Mouse (Mus musculus): ENCODE data around the gene Rnf151.

The Rnf151 gene

DNA sequence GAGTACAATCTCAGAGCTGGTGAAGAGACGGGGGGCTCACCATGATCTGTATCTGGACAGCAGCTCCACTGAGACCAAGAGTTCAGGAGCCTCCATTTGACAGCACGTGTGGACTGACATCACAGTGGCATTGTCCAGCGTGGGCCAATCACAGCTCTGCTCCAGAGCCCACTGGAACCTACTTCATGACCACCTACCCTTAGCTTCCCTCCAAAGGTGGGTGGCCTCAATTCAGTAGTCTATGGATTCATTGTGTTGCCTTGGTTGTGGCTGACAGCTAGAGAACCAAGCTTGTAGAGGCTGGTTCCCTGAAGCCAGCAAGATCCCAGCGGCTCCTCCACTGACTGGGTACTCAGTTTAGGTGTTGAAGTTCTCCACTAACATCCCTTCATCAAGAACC, at the start of gene Rnf151, which contains the start of gene Rps2:
Gene Rnf151 (minus strand): TSS at position 121 of the 400 bp plus-strand sequence.
Gene Rps2 (plus strand): TSS at position 174 of the 400 bp plus-strand sequence.
- no peak for DNase-seq

DNA sequence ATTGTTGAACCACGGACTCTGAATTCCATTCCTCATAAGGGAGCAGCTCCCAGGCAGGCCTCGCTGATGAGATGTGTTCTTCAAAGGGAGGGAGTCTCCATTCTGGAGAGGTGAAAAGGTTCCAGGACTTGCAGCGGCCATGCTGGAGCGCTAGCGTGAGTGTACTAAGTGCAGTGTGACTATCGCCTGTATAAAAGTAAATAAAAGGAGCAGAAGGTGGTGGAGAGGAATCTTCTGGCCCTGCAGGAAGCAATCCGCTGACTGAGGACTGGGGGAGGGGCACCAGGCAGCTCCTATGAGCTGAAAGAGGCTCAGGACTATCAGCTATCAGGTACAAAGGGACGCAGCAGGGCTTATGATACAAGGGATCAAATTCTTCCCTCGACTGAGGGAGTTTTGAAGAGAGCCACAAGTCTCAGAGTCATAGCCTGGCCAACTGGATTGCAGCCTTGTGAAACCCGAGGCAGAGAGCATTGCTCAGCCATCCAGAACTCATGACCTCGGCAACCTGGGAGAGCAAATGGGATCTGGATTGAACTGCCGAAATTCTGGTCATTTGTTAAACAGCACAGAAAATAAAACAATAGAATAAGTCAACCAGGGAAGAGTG, 48.5 kb upstream of the Rnf151 start:
- DNase-seq, result no peak

DNA sequence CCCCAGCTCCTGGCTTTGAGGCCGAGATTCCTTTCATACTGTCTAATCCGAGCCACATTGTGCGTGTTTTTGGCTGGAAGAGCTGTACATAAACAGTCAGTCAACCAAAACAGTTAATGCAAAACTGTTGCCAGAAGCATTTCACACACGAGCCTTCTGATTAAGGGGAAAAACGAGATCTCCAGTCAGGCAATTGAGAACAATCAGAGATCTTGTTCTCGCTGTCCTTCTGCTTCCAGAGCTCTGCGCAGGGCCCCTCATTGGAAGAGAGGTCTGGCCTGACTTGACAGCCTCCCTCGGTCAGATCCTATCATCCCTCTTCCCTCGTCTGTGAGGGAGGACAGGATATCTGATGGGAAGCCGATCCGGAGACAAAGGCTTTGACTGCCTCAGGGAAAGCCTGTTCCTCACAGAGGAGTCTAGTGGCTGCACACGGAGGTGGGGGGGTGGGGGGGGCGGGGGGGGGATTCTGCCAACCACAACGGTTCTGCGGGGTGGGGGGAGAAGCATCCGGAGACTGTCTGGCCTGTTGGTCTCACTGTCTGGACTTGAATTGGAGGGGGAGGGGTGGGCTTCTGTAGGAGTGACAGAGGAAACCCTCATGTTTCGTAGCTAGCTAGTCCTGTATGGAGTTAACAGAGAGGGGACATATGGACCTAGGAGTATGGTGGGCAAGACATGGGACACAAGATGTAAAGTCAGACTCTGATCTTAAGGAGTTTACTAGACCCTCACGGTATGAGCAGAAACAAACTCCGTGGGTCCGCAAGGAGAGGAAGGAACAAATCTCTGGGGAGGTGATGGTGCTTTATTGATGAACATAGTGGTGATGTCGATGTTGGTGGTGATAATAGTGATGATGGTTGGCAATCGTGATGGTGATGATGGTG, 47.4 kb upstream of the Rnf151 start:
- no peak for DNase-seq

DNA sequence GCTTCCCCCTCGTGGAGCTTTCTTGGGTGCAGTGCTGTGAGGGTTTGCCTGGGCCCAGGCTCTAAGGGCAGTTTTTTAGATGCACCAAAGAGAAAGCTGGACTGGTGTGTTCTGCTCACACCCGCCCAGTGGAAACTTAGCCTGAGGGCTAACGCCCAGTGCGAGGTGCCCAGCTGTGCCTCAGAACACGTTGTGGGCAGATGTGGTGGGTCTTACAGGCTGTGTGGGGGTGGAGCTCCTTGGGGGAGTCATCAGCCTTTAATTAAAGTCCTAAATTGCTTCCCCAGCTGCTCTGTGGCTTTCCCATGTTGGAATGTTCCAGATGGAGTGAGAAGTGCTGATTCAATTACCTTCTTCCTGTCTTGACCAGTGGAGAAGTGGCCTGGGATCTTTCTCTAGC, 43.3 kb upstream of the Rnf151 start:
- DNase-seq, result no peak

DNA sequence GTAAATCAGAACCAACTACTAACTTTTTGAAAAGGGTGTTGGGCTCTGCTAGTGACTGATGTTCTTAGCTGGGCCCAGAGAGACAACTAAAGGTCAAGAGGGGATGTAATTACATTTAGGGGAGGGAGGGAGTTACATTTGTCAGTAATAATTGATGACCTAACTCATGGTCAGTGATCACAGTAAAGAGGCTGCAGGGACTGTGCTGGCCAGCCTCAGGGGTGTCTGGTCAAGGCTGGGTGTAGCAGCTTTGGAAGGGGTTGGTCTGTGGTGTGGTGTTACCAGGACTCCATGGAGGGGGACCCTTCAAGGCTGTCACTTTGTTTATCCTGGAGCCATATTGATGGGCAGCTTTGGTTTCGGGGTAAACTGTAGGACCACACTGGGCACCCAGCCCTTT, 39.5 kb upstream of the Rnf151 start:
- DNase-seq, result no peak

DNA sequence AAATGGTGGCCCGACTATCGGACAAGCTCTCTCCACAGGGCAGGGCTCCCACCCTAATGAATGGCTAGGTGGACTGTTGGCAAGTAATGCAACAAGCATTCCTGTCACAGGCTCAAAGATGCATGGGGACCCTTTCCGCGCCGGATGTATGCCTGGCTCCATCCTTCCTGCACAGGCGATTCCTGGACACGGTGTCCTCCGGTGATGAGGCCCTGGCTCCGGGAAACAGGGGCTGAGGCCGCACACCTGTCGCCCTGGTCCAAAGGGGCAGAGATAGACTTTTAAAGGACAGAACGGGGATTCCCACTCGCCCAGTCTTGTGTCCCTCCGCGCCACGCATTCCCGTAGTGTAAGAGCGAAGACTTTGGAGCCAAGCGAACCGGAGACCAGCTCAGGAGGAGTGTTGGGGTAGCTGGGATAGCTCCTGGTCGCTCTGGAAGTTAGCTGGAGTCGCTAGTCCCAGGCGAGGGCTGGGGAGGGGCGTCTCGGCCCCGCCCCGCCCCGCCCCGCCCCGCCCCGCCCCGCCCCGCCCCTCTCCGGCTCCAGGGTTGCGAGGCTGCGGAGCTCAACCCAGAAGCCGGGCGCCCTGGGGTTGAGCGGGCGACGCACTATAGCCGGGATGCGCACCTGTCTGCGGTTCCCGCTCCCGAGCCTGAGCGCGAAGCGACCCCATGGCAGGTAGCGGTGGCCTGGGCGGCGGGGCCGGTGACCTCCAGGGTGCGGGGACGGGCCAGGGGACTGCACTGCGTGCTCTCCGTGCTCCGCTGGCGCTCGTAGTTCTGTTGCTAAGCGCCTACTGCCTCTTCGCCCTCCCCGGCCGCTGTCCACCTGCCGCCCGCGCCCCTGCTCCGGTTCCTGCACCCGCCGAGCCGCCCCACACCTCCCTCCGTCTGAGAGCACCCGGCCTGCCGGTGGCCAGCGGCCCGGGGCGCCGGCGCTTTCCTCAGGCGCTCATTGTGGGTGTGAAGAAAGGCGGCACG, 34.8 kb upstream of the Rnf151 start, which contains the start of gene Hs3st6:
Gene Hs3st6 (plus strand): TSS at position 574 of the 980 bp plus-strand sequence.
- DNase-seq, result no peak

DNA sequence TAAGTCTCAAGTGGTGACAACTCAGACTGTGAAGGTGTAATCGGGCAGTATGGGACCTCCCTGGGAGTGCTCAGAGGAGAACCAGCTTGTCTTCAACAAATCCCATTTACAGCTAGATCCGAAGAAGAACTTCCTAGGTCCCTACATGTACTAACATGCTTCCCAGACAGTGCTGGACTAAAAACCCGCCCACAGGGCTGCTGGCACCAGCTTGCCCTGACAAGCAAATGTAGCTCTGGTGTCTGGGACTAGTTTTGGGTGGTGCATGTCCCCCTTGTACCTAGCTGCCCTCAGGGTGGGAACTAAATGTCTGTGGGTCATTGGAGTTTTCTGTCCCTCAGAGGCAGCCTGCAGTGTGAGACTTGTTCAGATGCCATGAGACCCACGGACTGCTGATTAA, 33.7 kb upstream of the Rnf151 start:
- no peak for DNase-seq

DNA sequence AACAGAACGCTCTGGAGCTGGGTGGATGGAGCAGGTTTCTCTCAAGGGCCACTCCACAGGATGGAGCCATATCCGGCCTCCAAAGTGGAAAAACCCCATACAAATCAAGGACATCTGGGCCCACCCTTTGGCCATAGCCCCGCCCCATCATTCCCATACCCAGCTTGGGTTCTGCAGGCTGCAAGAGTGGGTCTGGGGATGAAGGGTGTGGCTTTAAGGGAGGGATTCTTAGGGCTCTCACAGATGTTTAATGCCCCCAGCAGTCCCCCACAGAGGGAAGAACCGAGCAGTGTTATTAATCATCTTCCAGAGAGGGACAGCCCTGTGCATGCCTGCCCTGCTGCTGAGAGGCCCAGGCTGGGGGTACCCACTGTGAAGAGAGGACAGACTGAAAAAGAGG, 29.1 kb upstream of the Rnf151 start:
- DNase-seq, result no peak

DNA sequence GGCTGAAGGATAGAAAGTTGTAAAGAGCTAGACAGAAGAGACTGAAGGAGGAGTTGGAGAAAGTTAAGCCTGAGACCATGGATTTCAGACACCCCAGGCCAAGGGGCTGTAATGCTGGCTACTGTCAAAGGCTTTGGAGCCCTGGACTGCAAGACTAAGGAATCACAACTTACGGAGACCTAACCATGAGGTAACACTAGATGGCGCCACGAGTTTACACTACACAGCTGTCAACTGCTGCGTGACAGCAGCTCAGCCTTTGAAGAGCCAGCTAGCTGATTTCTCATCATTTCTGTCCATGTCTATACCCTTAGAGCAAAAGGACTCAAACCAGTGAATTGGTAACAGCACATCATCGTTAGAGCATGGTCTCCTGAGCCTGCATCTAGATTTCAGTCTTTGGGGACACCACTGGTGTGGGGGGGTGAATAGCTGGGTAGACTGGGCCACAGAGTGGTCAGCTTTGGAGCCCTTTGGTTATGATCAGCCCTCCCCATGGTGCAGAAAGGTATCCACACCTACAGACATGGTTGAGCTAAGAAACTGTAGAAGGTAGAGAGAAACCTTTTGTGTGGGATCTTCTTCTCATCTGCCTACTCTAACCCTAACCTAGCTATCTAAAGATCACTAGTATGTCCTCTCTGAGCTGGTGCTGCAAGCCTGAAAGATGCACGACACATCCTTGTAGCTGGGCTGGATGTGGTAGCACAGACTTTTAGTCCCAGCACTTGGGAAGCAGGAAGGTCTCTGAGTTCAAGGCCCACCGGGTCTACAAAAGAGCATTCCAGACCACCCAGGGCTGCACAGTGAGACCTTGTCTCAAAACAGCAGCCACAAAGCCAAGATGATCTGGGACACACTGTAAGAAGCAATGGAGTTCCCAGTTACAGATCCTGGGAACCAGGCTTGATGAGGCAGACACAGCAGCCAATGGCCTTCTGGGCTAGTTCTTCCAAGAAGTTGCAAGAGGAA, 27.9 kb upstream of the Rnf151 start:
- peak; percentile 81 to 88 for DNase-seq

DNA sequence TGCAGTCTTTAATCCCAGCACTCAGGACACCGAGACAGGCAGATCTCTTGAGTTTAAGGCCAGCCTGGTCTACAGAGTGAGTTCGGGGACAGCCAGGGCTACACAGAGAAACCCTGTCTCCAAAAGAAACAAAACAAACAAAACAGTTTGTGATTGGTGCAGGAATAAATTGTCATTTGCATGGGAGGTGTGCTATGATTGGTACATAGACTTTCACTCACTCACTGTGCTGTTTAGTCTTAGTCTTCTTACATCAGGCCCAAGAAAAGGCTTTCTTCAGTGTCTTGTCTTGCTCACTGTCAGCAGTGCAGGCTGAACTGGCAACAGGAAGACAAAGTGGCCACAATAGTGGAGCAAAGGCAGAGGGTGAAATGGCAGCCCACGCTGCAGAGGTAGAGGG, 26.5 kb upstream of the Rnf151 start:
- no peak for DNase-seq

DNA sequence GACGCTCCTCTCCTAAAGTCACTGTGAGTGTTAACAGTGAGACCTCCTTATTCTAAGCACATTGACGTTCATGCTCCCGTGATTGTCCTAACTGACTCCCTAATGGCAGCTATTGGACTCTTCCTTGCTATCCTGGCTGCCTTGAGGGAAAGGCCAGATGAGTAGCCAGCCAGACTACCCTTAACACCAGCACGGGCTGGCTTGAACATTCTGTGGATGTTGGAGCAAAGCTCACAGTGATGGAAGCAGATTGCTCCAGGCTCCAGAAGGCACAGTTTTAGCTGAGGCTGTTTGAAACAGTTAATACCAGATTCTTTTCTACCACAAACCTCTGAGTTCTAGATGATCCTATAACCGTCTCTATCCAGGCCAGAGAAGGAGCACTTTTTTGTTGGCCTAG, 26.0 kb upstream of the Rnf151 start:
- no peak for DNase-seq

DNA sequence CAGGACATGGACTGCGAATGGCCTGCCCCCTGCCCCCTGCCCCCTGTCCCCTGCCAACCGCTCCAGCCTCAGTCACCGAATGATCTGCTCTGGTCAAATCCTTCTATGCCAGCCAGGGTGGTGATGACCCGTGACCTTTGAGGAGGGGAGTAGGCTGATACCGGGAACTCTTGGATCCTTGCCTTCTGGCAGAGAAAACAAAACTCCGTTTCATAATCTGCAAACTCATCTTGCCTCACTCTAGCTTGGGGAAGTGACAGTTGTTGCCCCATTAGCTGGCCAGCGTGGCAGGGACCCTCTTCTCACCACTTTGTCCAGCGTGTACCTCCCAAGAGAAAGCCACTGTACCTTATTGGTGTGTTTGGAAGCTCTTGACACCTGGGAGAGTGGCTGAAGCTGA, 24.4 kb upstream of the Rnf151 start:
- DNase-seq, result no peak

DNA sequence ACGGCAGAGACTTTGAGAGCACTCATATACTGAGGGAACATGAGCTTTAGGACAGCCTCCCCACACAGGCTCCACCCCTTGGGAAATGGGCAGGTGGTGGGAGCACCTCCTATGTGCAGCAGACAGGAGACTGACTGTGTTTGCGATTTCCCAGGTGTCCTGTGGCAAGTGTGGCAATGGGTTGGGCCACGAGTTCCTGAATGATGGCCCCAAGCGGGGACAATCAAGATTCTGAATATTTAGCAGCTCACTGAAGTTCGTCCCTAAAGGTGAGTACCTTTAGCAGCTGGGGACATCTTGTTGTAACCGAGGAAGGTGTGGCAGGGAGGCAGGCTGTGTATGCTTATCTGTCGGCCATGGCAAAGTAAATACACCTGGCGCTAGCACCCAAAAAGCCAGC, 22.1 kb upstream of the Rnf151 start:
- no peak for DNase-seq

DNA sequence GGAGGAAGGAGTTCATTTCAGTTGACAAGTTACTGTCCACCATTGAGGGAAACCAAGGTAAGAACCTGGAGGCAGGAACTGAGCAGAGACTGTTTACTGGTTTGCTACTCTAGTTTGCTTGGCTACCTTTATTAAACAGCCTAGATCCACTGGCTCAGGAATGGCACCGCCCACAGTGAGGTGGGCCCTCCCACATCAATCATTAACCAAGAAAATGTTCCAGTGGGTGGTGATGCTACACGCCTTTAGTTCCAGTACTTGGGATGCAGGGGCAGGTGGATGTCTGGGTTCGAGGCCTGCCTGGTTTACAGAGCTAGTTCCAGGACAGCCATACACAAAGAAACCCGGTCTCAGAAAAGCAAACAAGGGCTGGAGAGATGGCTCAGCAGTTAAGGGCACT, 20.4 kb upstream of the Rnf151 start:
- no peak for DNase-seq

DNA sequence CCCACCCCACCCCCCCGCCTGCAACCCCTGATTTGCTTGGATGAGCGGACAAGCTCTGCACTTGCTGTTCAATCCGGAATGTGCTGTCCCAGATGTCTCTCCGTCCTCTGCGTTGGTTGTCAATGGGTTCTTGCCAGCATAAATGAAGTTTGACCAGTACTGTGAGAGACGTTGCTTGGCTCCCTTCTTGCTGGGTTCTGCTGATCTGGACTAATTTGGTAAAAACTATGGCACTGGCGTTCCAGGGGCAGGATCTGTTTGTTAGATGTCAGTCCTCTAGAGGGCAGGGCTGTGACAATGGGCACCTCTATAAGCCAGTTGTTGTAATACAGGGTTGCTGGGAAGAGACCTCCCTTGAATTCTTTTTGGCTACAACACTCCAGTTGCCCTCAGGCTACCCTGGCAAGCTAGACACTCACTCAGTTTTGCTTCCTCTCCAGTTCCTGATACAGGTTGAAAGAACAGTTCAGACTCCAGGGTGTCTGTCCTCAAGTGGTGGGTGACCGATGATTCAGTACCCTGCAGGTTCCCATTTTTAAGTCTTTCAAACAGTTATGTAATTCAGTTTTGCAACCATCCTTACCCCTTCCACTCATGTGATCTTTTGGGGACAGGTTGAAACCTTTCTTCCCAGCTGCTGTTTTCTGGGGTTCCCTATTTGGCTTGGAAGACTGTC, 19.4 kb upstream of the Rnf151 start:
- no peak for DNase-seq

DNA sequence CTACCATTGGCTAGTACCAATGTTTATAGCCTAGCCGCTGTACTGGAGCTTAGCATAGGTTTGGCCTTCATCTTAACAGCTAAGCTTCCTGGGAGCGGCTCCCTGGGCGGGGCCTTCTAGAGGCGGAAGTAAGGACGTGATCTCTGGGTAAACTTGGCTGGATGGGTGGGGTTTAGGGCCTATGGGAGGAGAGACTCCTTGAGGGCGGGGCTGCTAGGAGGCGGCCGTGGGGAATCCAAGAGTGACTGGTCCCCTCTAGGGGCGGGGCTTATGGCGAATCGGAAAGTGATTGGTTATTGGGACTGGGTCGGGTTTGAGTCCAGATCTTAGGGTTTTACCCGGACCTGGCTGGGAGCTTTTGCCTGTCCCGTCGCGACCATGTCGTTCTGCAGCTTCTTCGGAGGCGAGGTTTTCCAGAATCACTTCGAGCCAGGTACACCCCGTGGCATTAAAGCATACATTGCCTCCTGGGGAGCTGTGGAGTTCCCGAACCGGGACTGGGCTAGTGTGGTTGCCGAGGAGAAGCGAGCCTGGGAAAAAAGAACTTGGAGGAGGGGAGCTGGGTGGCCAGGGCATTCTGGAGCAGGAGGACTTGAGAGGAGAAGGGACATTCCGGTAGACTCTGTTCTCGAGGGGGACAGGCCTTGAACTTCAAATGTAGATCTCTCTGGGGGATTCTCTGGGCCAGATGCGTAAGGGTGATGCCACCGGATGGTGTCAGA, 18.6 kb upstream of the Rnf151 start, which contains the start of gene Msrb1:
Gene Msrb1 (plus strand): TSS at position 313 of the 722 bp plus-strand sequence.
- DNase-seq, result peak; percentile 92

DNA sequence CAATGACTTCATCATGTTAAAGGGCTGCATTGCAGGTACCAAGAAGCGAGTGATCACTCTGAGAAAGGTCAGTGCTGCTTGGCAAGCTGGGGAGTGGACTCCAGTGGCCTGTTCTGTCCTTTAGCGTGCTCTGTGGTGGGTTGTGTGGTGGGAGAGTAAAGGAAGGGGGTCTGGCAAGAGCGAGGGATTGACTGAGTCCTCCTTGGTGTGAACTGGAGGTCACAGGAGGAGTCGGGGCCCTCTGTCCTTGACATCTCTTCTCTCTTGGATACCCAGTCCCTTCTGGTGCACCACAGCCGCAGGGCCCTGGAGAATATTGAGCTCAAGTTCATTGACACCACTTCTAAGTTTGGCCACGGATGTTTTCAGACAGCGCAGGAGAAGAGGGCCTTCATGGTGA, 17.6 kb upstream of the Rnf151 start:
- no peak for DNase-seq

DNA sequence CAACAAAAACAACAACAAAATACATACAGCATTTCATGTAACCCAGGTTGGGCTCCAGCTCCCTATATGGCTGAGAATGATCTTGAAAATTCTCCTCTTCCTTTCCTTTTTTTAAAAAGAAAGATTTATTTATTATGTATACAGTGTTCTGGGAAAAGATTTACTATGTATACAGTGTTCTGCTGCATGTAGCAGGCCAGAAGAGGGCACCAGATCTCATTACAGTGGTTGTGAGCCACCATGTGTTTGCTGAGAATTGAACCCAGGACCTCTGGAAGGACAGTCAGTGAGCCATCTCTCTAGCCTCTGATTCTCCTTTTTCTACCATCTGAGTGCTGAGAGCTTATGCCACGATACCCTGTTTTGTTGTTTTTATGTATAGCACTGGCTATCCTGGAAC, 16.6 kb upstream of the Rnf151 start:
- DNase-seq, result no peak

DNA sequence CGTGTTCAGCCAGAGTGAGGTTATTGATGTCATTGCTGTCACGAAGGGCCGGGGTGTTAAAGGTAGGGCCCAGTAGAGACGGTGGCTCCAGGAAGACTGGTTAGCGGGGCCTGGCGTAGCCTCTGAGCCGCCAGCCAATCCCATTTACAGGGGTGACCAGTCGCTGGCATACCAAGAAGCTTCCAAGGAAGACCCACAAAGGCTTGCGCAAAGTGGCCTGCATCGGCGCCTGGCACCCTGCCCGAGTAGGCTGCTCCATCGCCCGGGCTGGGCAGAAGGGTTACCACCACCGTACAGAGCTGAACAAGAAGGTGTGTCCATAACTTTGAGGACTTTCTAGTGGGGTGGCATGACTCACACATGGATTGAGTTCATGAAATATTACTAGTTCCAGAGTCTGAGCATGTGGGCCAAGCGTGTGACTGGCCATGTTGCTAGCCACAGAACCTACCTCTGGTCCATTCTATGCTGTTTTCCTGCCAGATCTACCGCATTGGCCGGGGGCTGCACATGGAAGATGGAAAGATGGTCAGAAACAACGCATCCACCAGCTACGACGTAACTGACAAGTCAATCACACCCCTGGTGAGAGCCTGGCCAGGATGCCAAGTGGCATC, 15.7 kb upstream of the Rnf151 start:
- DNase-seq, result no peak

Measured in cerebellum, postnatal 14 days (tissue).